Mouse (Mus musculus): ENCODE data around the gene Slc2a4. TPM values are rescaled to one million over a fixed set of nuclear protein-coding genes. Genes with fewer than 3 reads are reported as not detected.

Gene Slc2a4
- polyA plus RNA-seq, 1 experiment from 2014 or later: 21.7 TPM

DNA sequence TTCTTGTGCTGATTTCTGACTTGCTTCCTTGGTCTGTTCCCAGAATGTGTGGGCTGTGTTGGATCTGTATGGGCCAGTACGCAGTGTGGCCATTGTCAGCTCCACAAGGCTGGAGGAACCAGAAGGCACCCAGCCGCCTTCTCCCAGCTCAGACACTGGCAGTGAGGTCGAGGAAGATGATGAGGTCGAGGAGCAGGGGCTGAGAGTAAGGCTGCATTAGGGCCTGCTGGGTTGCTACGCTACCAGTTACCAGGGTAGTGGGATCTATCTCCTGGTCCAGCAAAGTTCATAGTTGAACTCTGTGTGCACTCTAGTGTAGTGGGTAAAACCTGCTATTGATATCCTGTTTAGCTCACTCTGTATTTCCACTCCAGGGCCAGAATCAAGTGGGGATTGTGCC is 38.8 kb downstream of the Slc2a4 start:
- H3K27me3 ChIP-seq: no peaks in the 10 kb centered on the region
- peaks cover 8% of the 10 kb centered on the region for H3K4me1 ChIP-seq
- no peak overlapping the region for H3K4me3 ChIP-seq (replicated peaks)
- WGBS: 86% methylated on average over 5 of the region's 5 CpGs
- no peak overlapping the region for H3K27ac ChIP-seq (replicated peaks)
- H3K9ac ChIP-seq: no peak overlapping the region
- H3K4me2 ChIP-seq (replicated peaks): no peak overlapping the region
- no peaks in the 10 kb centered on the region for H3K9me3 ChIP-seq (replicated peaks)
- ATAC-seq (ENCODE audit: insufficient number of reproducible peaks, low FRiP score, low TSS enrichment, low read depth): no peak
- peaks cover 89% of the 10 kb centered on the region for H3K36me3 ChIP-seq

DNA sequence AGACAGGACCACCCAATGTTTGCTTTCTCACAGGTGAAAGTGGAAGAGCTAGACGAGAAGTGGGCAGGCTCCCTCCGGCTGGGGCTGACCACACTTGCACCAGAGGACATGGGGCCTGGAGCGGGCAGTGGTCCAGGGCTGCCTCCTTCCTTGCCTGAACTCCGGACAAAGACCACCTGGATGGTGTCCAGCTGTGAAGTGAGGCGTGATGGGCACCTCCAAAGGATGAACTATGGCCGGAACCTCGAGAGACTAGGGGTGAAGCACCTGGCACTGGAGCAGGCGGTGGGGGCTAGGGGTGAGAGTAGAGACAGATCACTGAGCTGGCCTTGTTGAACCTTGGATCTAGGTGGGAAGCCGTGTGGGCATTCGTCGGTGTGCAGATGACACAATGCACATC is 39.3 kb downstream of the Slc2a4 start:
- Histone ChIP-seq H3K4me2 (replicated peaks) (no peak overlapping the region), H3K4me3 (replicated peaks) (no peak overlapping the region), H3K4me1 (peaks cover 8% of the 10 kb centered on the region), H3K27ac (replicated peaks) (no peak overlapping the region), H3K27me3 (no peaks in the 10 kb centered on the region), H3K9ac (no peak overlapping the region), H3K36me3 (peaks cover 95% of the 10 kb centered on the region), H3K9me3 (replicated peaks) (no peaks in the 10 kb centered on the region)
- 92% methylated on average over 11 of the region's 11 CpGs for WGBS
- ATAC-seq (ENCODE audit: insufficient number of reproducible peaks, low FRiP score, low TSS enrichment, low read depth): no peak

DNA sequence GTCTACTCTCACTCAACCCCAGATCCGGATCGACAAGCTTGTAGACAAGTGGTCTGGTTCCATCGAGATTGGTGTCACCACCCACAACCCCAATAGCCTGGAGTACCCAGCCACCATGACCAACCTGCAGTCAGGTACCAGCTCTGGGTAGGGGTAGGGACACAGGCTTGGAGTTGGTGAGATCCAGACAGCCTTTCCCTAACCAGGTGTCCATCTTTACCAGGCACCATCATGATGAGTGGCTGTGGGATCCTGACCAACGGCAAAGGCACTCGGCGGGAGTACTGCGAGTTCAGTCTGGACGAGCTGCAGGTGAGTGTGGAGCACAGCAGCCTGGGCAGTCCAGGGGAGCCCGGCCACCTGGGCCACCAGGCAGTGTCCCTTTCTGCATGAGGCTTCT is 43.7 kb downstream of the Slc2a4 start:
- Histone ChIP-seq H3K9me3 (replicated peaks) (no peaks in the 10 kb centered on the region), H3K27ac (replicated peaks) (no peak overlapping the region), H3K9ac (no peak overlapping the region), H3K36me3 (peaks cover 55% of the 10 kb centered on the region), H3K4me1 (peaks cover 22% of the 10 kb centered on the region), H3K4me2 (replicated peaks) (no peak overlapping the region), H3K4me3 (replicated peaks) (no peak overlapping the region), H3K27me3 (no peaks in the 10 kb centered on the region)
- no peak for ATAC-seq (ENCODE audit: insufficient number of reproducible peaks, low FRiP score, low TSS enrichment, low read depth)
- WGBS: 97% methylated on average over 9 of the region's 9 CpGs

DNA sequence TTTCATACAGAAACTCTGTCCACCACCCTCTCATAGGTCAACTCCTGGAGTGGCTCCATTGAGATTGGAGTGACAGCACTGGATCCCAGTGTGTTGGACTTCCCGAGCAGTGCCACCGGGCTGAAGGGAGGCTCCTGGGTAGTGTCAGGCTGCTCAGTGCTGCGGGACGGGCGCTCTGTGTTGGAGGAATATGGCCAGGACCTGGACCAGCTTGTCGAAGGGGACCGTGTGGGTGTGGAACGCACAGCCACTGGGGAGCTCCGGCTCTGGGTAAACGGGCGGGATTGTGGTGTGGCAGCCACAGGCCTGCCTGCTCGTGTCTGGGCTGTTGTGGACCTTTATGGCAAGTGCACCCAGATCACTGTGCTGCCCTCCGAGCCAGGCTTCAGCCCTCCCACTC is 45.0 kb downstream of the Slc2a4 start:
- H3K4me2 ChIP-seq (replicated peaks): peak overlapping the region; percentile 83
- H3K9ac ChIP-seq: no peak overlapping the region
- H3K27me3 ChIP-seq: no peaks in the 10 kb centered on the region
- no peak overlapping the region for H3K27ac ChIP-seq (replicated peaks)
- no peaks in the 10 kb centered on the region for H3K9me3 ChIP-seq (replicated peaks)
- peaks cover 27% of the 10 kb centered on the region for H3K4me1 ChIP-seq
- H3K4me3 ChIP-seq (replicated peaks): peak overlapping the region; percentile 72
- peaks cover 42% of the 10 kb centered on the region for H3K36me3 ChIP-seq
- 87% methylated on average over 13 of the region's 13 CpGs for WGBS
- ATAC-seq (ENCODE audit: insufficient number of reproducible peaks, low FRiP score, low TSS enrichment, low read depth): no peak

DNA sequence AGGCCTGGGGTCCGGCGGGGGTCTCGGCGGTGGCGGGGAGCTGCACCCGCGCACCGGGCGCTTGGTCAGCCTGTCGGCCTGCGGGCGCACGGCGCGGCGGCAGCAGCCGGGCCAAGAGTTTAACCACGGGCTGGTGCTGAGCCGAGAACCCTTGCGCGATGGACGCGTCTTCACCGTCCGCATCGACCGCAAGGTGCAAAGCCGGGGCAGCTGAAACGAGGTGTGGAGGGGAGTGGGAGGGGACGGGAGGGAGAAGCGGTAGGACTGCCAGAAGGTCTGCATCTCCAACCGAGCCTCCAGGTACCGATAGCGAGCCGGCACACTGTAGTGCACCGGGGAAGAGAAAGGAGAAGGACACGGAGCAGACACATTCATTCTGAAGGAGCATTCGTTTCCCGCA is 46.0 kb downstream of the Slc2a4 start:
- ATAC-seq (ENCODE audit: insufficient number of reproducible peaks, low FRiP score, low TSS enrichment, low read depth): no peak
- Histone ChIP-seq H3K4me3 (replicated peaks) (peak overlapping the region; percentile 72), H3K4me2 (replicated peaks) (peak overlapping the region; percentile 83), H3K27me3 (no peaks in the 10 kb centered on the region), H3K9me3 (replicated peaks) (no peaks in the 10 kb centered on the region), H3K4me1 (peaks cover 27% of the 10 kb centered on the region), H3K27ac (replicated peaks) (peak overlapping the region; percentile 99), H3K9ac (peak overlapping the region; percentile 86), H3K36me3 (peaks cover 32% of the 10 kb centered on the region)
- WGBS: under 1% methylated on average over 39 of the region's 39 CpGs

DNA sequence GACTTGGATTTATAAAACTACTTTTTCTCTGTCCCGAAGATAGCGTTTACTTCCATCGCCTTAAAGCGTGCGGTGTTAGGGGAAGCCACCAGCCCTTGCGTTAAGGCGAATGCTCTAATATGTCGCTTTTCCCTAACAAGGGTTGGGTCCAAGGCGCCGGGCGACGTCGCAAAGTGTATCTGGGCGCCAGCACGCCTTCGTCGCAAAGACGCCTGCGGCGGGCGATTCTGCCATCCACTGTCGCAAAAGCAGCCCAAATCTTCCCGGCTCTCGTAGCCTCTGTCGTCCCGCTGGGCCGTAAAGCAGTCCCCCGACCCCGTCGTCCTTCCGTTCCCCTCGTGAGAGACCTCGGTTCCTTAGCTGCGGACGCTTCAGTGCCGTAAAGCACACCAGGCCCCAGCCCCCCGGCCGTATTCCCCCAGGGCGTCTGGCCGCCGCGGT is 46.6 kb downstream of the Slc2a4 start:
- no peaks in the 10 kb centered on the region for H3K27me3 ChIP-seq
- no peaks in the 10 kb centered on the region for H3K9me3 ChIP-seq (replicated peaks)
- peaks cover 27% of the 10 kb centered on the region for H3K36me3 ChIP-seq
- peak overlapping the region; percentile 72 for H3K4me3 ChIP-seq (replicated peaks)
- H3K27ac ChIP-seq (replicated peaks): peak overlapping the region; percentile 99
- peak overlapping the region; percentile 83 for H3K4me2 ChIP-seq (replicated peaks)
- peak; percentile 81 for ATAC-seq (ENCODE audit: insufficient number of reproducible peaks, low FRiP score, low TSS enrichment, low read depth)
- H3K9ac ChIP-seq: peak overlapping the region; percentile 86
- peaks cover 27% of the 10 kb centered on the region for H3K4me1 ChIP-seq
- under 1% methylated on average over 42 of the region's 42 CpGs for WGBS

DNA sequence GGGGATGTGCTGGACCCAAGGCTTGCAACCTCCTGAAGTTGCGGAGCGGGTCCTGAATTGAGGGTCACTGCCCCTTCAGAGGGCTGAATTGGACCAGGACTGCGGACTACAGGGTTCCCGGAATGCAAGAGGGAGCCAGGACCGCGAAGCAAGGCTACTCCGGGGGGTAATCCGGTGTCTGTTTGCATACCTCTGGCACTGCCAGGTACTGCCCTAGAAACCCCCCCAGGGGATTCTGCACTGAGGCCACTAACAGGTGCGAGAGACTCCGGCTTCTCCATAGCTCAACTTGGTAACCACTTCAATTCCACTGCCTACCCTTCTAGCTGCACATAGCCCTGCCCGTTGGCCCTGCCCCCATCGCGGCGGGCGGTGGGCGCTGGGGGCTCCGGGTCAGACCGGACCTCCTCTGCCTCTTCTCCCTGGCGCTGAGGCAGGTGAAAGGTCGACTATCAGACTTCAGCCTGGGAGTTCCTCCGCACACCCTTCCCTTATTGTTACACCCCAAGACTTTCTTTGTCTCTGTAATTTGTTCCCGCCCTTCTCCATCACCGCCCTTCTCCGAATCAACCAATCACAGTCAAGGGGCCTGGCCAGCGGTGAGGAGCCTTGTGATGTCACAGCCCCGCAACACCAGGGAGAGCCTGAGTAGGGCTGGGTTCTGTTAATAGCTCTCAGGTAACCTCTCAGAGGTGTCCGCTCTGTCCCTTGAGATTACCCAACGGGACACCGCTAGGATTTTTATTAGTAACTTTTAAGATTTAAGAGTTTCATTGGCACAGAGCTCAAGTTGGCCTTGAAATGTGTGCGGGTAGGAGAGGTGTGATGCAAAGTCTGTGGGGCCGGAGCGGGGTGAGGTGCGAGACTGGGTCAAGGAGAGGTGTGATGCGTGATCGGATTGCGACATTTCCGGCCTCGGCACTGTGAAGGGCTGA is 47.2 kb downstream of the Slc2a4 start, which contains the start of the genes 2810408A11Rik and Neurl4:
TSS of gene 2810408A11Rik (minus strand) at position 517 of the 935 bp plus-strand sequence.
TSS of gene Neurl4 (plus strand) at position 602 of the 935 bp plus-strand sequence.
- Histone ChIP-seq H3K4me2 (replicated peaks) (peak within 1 kb of the TSS; percentile 83), H3K36me3 (peaks cover 20% of the 10 kb centered on the region), H3K27me3 (no peaks in the 10 kb centered on the region), H3K9ac (peak within 1 kb of the TSS; percentile 86), H3K9me3 (replicated peaks) (no peaks in the 10 kb centered on the region), H3K4me1 (peaks cover 27% of the 10 kb centered on the region), H3K27ac (replicated peaks) (peak within 1 kb of the TSS; percentile 99), H3K4me3 (replicated peaks) (peak within 1 kb of the TSS; percentile 72)
- WGBS: under 1% methylated on average over 38 of the region's 38 CpGs
- peak; percentile 94 for ATAC-seq (ENCODE audit: insufficient number of reproducible peaks, low FRiP score, low TSS enrichment, low read depth)

DNA sequence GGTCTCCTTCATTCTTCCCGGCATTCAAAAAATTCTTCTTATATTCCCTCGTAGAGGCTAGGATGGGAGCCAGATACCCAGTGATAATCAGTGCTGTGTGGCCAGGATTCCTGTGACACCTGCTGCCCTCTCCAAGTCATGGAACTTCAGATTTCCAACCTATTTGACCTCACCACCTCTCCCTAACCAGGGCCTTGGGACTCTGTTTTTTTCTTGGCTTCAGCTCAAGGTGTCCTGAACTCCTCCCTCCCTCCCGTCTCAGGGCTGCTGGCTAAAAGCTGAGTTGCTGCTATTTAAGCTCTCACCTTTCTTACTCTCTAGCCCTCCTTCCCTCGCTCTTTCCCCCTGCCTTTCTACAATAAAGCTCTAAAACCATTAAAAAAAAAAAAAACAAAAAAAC is 48.1 kb downstream of the Slc2a4 start:
- WGBS: 17% methylated on average over 4 of the region's 4 CpGs
- Histone ChIP-seq H3K4me3 (replicated peaks) (peak overlapping the region; percentile 72), H3K27me3 (no peaks in the 10 kb centered on the region), H3K4me1 (peaks cover 27% of the 10 kb centered on the region), H3K27ac (replicated peaks) (peak overlapping the region; percentile 99; the same call in 1 of the 2 replicates), H3K9ac (peak overlapping the region; percentile 86; the same call in 1 of the 2 replicates), H3K4me2 (replicated peaks) (peak overlapping the region; percentile 83), H3K9me3 (replicated peaks) (no peaks in the 10 kb centered on the region), H3K36me3 (peaks cover 12% of the 10 kb centered on the region)
- ATAC-seq (ENCODE audit: insufficient number of reproducible peaks, low FRiP score, low TSS enrichment, low read depth): no peak

DNA sequence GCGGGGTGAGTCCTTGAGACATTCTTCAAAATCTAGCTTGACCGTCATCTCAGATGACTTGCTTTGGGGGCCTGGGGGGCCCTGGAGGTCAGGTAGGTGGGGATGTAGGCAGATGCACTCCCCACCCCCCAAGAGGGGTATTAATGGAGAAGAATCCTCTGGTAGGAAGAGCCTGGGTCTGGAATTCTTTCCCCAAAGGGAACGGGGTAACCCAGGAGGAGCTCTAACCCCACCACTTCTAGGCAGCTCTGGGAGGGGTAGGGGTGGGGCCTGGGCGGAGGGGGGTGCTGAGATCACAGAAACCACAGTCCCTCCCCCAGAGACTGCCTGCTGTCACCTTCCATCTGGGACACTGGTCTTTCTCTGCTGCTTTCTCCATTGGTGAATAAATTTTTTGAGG is 52.7 kb downstream of the Slc2a4 start, which contains the start of gene Acap1:
TSS of gene Acap1 (minus strand) at position 249 of the 400 bp plus-strand sequence.
- Histone ChIP-seq H3K4me3 (replicated peaks) (no peak within 1 kb of the TSS), H3K27me3 (no peaks in the 10 kb centered on the region), H3K9ac (no peak within 1 kb of the TSS), H3K27ac (replicated peaks) (no peak within 1 kb of the TSS), H3K4me1 (peaks cover 12% of the 10 kb centered on the region), H3K36me3 (no peaks in the 10 kb centered on the region), H3K4me2 (replicated peaks) (no peak within 1 kb of the TSS), H3K9me3 (replicated peaks) (no peaks in the 10 kb centered on the region)
- no peak for ATAC-seq (ENCODE audit: insufficient number of reproducible peaks, low FRiP score, low TSS enrichment, low read depth)
- WGBS: 68% methylated on average over 4 of the region's 4 CpGs

DNA sequence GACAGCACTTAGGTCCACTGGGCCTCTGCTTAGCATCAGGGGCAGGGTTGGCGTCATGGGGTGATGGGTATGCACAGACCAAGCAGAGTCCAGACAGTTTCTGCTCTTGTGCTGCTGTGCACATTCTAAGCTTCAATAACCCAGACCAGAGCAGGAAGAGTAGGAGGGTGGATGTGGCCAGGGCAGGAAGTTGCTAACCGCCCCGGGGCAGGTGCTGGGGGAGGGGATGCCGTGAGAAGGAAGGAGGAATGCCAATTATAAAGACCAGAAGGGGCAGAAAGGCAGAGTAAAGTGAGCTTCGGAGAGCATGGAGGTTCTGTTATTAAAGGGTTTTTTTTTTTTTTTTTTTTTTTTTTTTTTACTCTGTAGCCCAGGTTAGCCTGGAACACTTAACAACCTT is 53.3 kb downstream of the Slc2a4 start:
- Histone ChIP-seq H3K27ac (replicated peaks) (no peak overlapping the region), H3K36me3 (no peaks in the 10 kb centered on the region), H3K4me3 (replicated peaks) (no peak overlapping the region), H3K4me2 (replicated peaks) (no peak overlapping the region), H3K4me1 (peaks cover 9% of the 10 kb centered on the region), H3K9me3 (replicated peaks) (no peaks in the 10 kb centered on the region), H3K27me3 (no peaks in the 10 kb centered on the region), H3K9ac (no peak overlapping the region)
- ATAC-seq (ENCODE audit: insufficient number of reproducible peaks, low FRiP score, low TSS enrichment, low read depth): no peak
- WGBS: 67% methylated on average over 5 of the region's 5 CpGs

All from embryonic facial prominence, embryonic 15.5 days (tissue).